Mouse (Mus musculus) forebrain, embryonic 13.5 days (tissue): ENCODE measurements at regions not wholly inside any gene's neighbourhood (a gene's known extent, or its start where the extent isn't known, plus 50 kb on each side); places are given as distances from the start of the nearest gene placed in this dataset.

Experiments used
- ATAC-seq: fragments of 200-750 bp; cut with Nextera tagmentation; 2 replicates; pipeline ENCODE4 v1.8.0; 2017
- H3K27ac ChIP-seq: fragments of 300-500 bp; sonication (generic); 2 replicates; pipeline ENCODE4 v1.5.1; 2015; ENCODE audit warnings: inconsistent platforms, mild to moderate bottlenecking, moderate library complexity
- H3K27me3 ChIP-seq: fragments of 300-500 bp; sonication (generic); 2 replicates; pipeline ENCODE4 v1.6.1; 2015; ENCODE audit warnings: mild to moderate bottlenecking, inconsistent platforms
- H3K36me3 ChIP-seq: fragments of 300-500 bp; sonication (generic); 2 replicates; pipeline ENCODE4 v1.6.1; 2015; ENCODE audit warnings: mild to moderate bottlenecking, inconsistent platforms; ENCODE audit not compliant: poor library complexity, severe bottlenecking
- H3K4me1 ChIP-seq: fragments of 300-500 bp; sonication (generic); 2 replicates; pipeline ENCODE4 v1.6.1; 2015; ENCODE audit warnings: inconsistent platforms
- H3K4me2 ChIP-seq: fragments of 300-500 bp; sonication (generic); 2 replicates; pipeline ENCODE4 v1.6.1; 2015; ENCODE audit warnings: inconsistent platforms, mild to moderate bottlenecking, moderate library complexity
- H3K4me3 ChIP-seq: fragments of 300-500 bp; sonication (generic); 2 replicates; pipeline ENCODE4 v1.5.1; 2015; ENCODE audit warnings: mild to moderate bottlenecking, inconsistent platforms
- H3K9ac ChIP-seq: fragments of 300-500 bp; sonication (generic); 2 replicates; pipeline ENCODE4 v1.6.1; 2015; ENCODE audit warnings: mild to moderate bottlenecking, inconsistent platforms
- H3K9me3 ChIP-seq: fragments of 300-500 bp; sonication (generic); replicated peaks from 2 replicates; pipeline ENCODE4 v1.6.1; 2016; ENCODE audit warnings: inconsistent platforms
- WGBS: fragments of 180-500 bp; shearing (Covaris S2); methylation state at CpG from one replicate; pipeline ENCODE4 v1.1.7; 2015; 5-methylcytosine and 5-hydroxymethylcytosine counted together

GRCm38 (mm10) chr8:53338006-53338405 is 173.5 kb upstream of the Aga start:
- no peaks in the 10 kb centered on the region for H3K9me3 ChIP-seq
- WGBS: 90% methylated on average over 2 of the region's 2 CpGs
- no peak overlapping the region for H3K27ac ChIP-seq
- H3K27me3 ChIP-seq: no peaks in the 10 kb centered on the region
- H3K4me3 ChIP-seq: no peak overlapping the region
- H3K4me1 ChIP-seq: no peaks in the 10 kb centered on the region
- no peak overlapping the region for H3K9ac ChIP-seq
- H3K36me3 ChIP-seq: no peaks in the 10 kb centered on the region
- no peak overlapping the region for H3K4me2 ChIP-seq
- no peak for ATAC-seq

GRCm38 (mm10) chr8:53368640-53369039 is 142.9 kb upstream of the Aga start:
- H3K27me3 ChIP-seq: no peaks in the 10 kb centered on the region
- no peak overlapping the region for H3K4me2 ChIP-seq
- H3K27ac ChIP-seq: no peak overlapping the region
- H3K9me3 ChIP-seq: no peaks in the 10 kb centered on the region
- ATAC-seq: peak; percentile 33; the same call in 1 of the 2 replicates
- H3K4me3 ChIP-seq: no peak overlapping the region
- WGBS: 46% methylated on average over 2 of the region's 2 CpGs
- H3K9ac ChIP-seq: no peak overlapping the region
- no peaks in the 10 kb centered on the region for H3K36me3 ChIP-seq
- peaks cover 9% of the 10 kb centered on the region; the same call in 1 of the 2 replicates for H3K4me1 ChIP-seq

- Histone ChIP-seq H3K9me3 (no peaks in the 10 kb centered on the region), H3K9ac (no peak overlapping the region), H3K4me2 (no peak overlapping the region), H3K4me1 (peaks cover 9% of the 10 kb centered on the region; the same call in 1 of the 2 replicates), H3K4me3 (no peak overlapping the region), H3K27me3 (no peaks in the 10 kb centered on the region), H3K27ac (no peak overlapping the region), H3K36me3 (no peaks in the 10 kb centered on the region)
- 41% methylated on average over 5 of the region's 5 CpGs for WGBS
- peak; percentile 67; the same call in 1 of the 2 replicates for ATAC-seq
These were observed 138.1 kb upstream of the Aga start for GRCm38 (mm10) chr8:53373401-53373800.

GRCm38 (mm10) chr8:53412101-53412500 is 99.4 kb upstream of the Aga start:
- no peak overlapping the region for H3K27ac ChIP-seq
- no peak overlapping the region for H3K9ac ChIP-seq
- H3K4me3 ChIP-seq: no peak overlapping the region
- no peaks in the 10 kb centered on the region for H3K9me3 ChIP-seq
- H3K4me2 ChIP-seq: no peak overlapping the region
- no peaks in the 10 kb centered on the region for H3K36me3 ChIP-seq
- no peaks in the 10 kb centered on the region for H3K4me1 ChIP-seq
- WGBS: 72% methylated on average over 3 of the region's 3 CpGs
- H3K27me3 ChIP-seq: no peaks in the 10 kb centered on the region
- ATAC-seq: no peak

- Histone ChIP-seq H3K9me3 (no peaks in the 10 kb centered on the region), H3K4me2 (no peak overlapping the region), H3K4me1 (no peaks in the 10 kb centered on the region), H3K27ac (no peak overlapping the region), H3K4me3 (no peak overlapping the region), H3K36me3 (no peaks in the 10 kb centered on the region), H3K27me3 (no peaks in the 10 kb centered on the region), H3K9ac (no peak overlapping the region)
- ATAC-seq: no peak
These were observed 77.3 kb upstream of the Aga start for GRCm38 (mm10) chr8:53434184-53434583.

- Histone ChIP-seq H3K4me1 (no peaks in the 10 kb centered on the region), H3K27me3 (no peaks in the 10 kb centered on the region), H3K4me3 (no peak overlapping the region), H3K36me3 (no peaks in the 10 kb centered on the region), H3K27ac (no peak overlapping the region), H3K4me2 (no peak overlapping the region), H3K9me3 (no peaks in the 10 kb centered on the region), H3K9ac (no peak overlapping the region)
- WGBS: 91% methylated on average over 4 of the region's 4 CpGs
- no peak for ATAC-seq
These were observed 75.8 kb upstream of the Aga start for GRCm38 (mm10) chr8:53435721-53436120.

- H3K36me3 ChIP-seq: no peaks in the 10 kb centered on the region
- no peak overlapping the region for H3K4me2 ChIP-seq
- no peaks in the 10 kb centered on the region for H3K4me1 ChIP-seq
- H3K27me3 ChIP-seq: no peaks in the 10 kb centered on the region
- no peak overlapping the region for H3K4me3 ChIP-seq
- no peak overlapping the region for H3K27ac ChIP-seq
- H3K9me3 ChIP-seq: no peaks in the 10 kb centered on the region
- peak; percentile 48; the same call in 1 of the 2 replicates for ATAC-seq
- no peak overlapping the region for H3K9ac ChIP-seq
- 58% methylated on average over 8 of the region's 8 CpGs for WGBS
These were observed 64.7 kb upstream of the Aga start for GRCm38 (mm10) chr8:53446748-53447355.
